Mouse (Mus musculus) midbrain, embryonic 11.5 days (tissue): ENCODE data around the gene Rab27a. TPM values are rescaled to one million over a fixed set of nuclear protein-coding genes. Genes with fewer than 3 reads are reported as not detected.

Experiments used
- ATAC-seq: fragments of 200-750 bp; cut with Nextera tagmentation; 2 replicates; pipeline ENCODE4 v1.8.0; 2017; ENCODE audit warnings: moderate TSS enrichment, moderate library complexity; ENCODE audit not compliant: low FRiP score
- DNase-seq: peaks from one replicate; pipeline ENCODE4 v3.0.0; 2015; ENCODE audit warnings: low spot score; ENCODE audit errors: missing footprints
- H3K27ac ChIP-seq: fragments of 300-500 bp; sonication (generic); 2 replicates; pipeline ENCODE4 v1.5.1; 2014; ENCODE audit warnings: low read depth, low read length
- H3K27me3 ChIP-seq: fragments of 300-500 bp; sonication (generic); 2 replicates; pipeline ENCODE4 v1.6.1; 2014; ENCODE audit warnings: mild to moderate bottlenecking, low read length, moderate library complexity, mixed read lengths; ENCODE audit not compliant: control insufficient read depth, insufficient read depth
- H3K36me3 ChIP-seq: fragments of 300-500 bp; sonication (generic); 2 replicates; pipeline ENCODE4 v1.6.1; 2014; ENCODE audit warnings: mild to moderate bottlenecking, low read length, moderate library complexity, mixed read lengths; ENCODE audit not compliant: control insufficient read depth, insufficient read depth
- H3K4me1 ChIP-seq: fragments of 300-500 bp; sonication (generic); 2 replicates; pipeline ENCODE4 v1.6.1; 2014; ENCODE audit warnings: low read length; ENCODE audit not compliant: control insufficient read depth, insufficient read depth
- H3K4me2 ChIP-seq: fragments of 300-500 bp; sonication (generic); 2 replicates; pipeline ENCODE4 v1.6.1; 2014; ENCODE audit warnings: mild to moderate bottlenecking, moderate library complexity
- H3K4me3 ChIP-seq: fragments of 300-500 bp; sonication (generic); 2 replicates; pipeline ENCODE4 v1.5.1; 2014; ENCODE audit warnings: low read depth, low read length
- H3K9ac ChIP-seq: fragments of 300-500 bp; sonication (generic); 2 replicates; pipeline ENCODE4 v1.6.1; 2014; ENCODE audit warnings: low read length
- H3K9me3 ChIP-seq: fragments of 300-500 bp; sonication (generic); 2 replicates; pipeline ENCODE4 v1.6.1; 2016; ENCODE audit warnings: low read length; ENCODE audit not compliant: control insufficient read depth
- WGBS: fragments of 180-500 bp; shearing (Covaris S2); extraction: QIAGEN DNeasy Blood & Tissue Kit; methylation state at CpG from one replicate; pipeline ENCODE4 v1.1.7; 2014; 5-methylcytosine and 5-hydroxymethylcytosine counted together
- polyA plus RNA-seq: library from polyadenylated mRNA; unstranded; fragments of >200 nt; fragmentation: Nextera tagmentation; extraction: Ambion mirVana; gene quantifications from 2 replicates; pipeline ENCODE4 v1.2.1, GENCODE M21; 2014

Rab27a gene
- polyA plus RNA-seq, 1 experiment from 2014 or later = 0.55 TPM

- H3K36me3 ChIP-seq = no peaks in the 10 kb centered on the region
- no peaks in the 10 kb centered on the region for H3K4me1 ChIP-seq
- H3K4me2 ChIP-seq = no peak overlapping the region
- no peak overlapping the region for H3K4me3 ChIP-seq
- H3K9ac ChIP-seq = no peak overlapping the region
- H3K27me3 ChIP-seq = no peaks in the 10 kb centered on the region
- DNase-seq (peak; percentile 31), ATAC-seq (no peak)
- no peak overlapping the region for H3K27ac ChIP-seq
- 76% methylated on average over 3 of the region's 3 CpGs for WGBS
- H3K9me3 ChIP-seq = no peaks in the 10 kb centered on the region
Measured at GRCm38 (mm10) chr9:73008384-73008783, 36.3 kb upstream of the Rab27a start.

GRCm38 (mm10) chr9:73012629-73013028 lies 32.0 kb upstream of the Rab27a start:
- no peaks in the 10 kb centered on the region for H3K4me1 ChIP-seq
- H3K36me3 ChIP-seq = peaks cover 3% of the 10 kb centered on the region; the same call in 1 of the 2 replicates
- no peaks in the 10 kb centered on the region for H3K27me3 ChIP-seq
- WGBS = 86% methylated on average over 4 of the region's 4 CpGs
- no peaks in the 10 kb centered on the region for H3K9me3 ChIP-seq
- H3K27ac ChIP-seq = no peak overlapping the region
- H3K4me3 ChIP-seq = no peak overlapping the region
- ATAC-seq = no peak
- no peak overlapping the region for H3K4me2 ChIP-seq
- no peak overlapping the region for H3K9ac ChIP-seq
- DNase-seq = no peak

DNA sequence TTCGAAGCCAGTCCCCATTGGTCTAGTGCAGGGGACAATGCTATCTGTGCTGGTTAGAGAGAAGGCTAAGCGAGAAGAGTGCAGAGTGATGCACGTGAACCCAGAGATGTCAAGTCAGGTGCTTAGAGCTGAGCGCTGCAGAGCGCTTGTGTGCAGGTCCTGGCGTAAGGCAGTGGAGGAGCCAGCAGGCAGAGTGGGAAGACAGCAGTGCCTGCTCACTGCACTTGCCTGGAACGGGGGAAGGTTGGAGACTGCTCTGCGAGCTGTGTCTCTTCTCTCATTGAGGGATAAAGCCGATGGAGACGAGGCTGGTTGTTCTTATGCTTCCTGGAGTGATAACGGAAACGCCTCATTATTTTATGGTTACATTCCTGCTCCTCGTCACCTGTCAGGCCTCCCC lies 29.9 kb upstream of the Rab27a start:
- no peaks in the 10 kb centered on the region for H3K27me3 ChIP-seq
- no peak overlapping the region for H3K9ac ChIP-seq
- DNase-seq (peak; percentile 21), ATAC-seq (no peak)
- H3K9me3 ChIP-seq = no peaks in the 10 kb centered on the region
- H3K4me3 ChIP-seq = no peak overlapping the region
- 89% methylated on average over 13 of the region's 13 CpGs for WGBS
- no peaks in the 10 kb centered on the region for H3K4me1 ChIP-seq
- H3K36me3 ChIP-seq = peaks cover 3% of the 10 kb centered on the region
- H3K27ac ChIP-seq = no peak overlapping the region
- no peak overlapping the region for H3K4me2 ChIP-seq

GRCm38 (mm10) chr9:73019841-73020240 lies 24.8 kb upstream of the Rab27a start:
- 91% methylated on average over 10 of the region's 10 CpGs for WGBS
- DNase-seq = peak; percentile 56
- H3K36me3 ChIP-seq = peaks cover 5% of the 10 kb centered on the region
- no peak overlapping the region for H3K27ac ChIP-seq
- ATAC-seq = no peak
- no peak overlapping the region for H3K4me3 ChIP-seq
- H3K27me3 ChIP-seq = no peaks in the 10 kb centered on the region
- no peak overlapping the region for H3K4me2 ChIP-seq
- no peaks in the 10 kb centered on the region for H3K4me1 ChIP-seq
- no peaks in the 10 kb centered on the region for H3K9me3 ChIP-seq
- H3K9ac ChIP-seq = no peak overlapping the region

GRCm38 (mm10) chr9:73020566-73021097 lies 24.0 kb upstream of the Rab27a start:
- 98% methylated on average over 5 of the region's 5 CpGs for WGBS

GRCm38 (mm10) chr9:73025818-73026636 lies 18.6 kb upstream of the Rab27a start:
- H3K4me3 ChIP-seq = no peak overlapping the region
- H3K9me3 ChIP-seq = no peaks in the 10 kb centered on the region
- H3K27ac ChIP-seq = no peak overlapping the region; the same call in 1 of the 2 replicates
- H3K4me1 ChIP-seq = no peaks in the 10 kb centered on the region; the same call in 1 of the 2 replicates
- no peak overlapping the region for H3K9ac ChIP-seq
- WGBS = 19% methylated on average over 16 of the region's 17 CpGs
- no peaks in the 10 kb centered on the region for H3K36me3 ChIP-seq
- H3K4me2 ChIP-seq = peak overlapping the region; percentile 11; the same call in 1 of the 2 replicates
- no peak for DNase-seq
- ATAC-seq = peak; percentile 69
- H3K27me3 ChIP-seq = no peaks in the 10 kb centered on the region

More at GRCm38 (mm10) chr9:73020566-73021097, 24.0 kb upstream of the Rab27a start:
- Histone ChIP-seq H3K4me3 (no peak overlapping the region), H3K4me1 (no peaks in the 10 kb centered on the region), H3K27me3 (no peaks in the 10 kb centered on the region), H3K9ac (no peak overlapping the region), H3K4me2 (no peak overlapping the region), H3K27ac (no peak overlapping the region), H3K36me3 (peaks cover 5% of the 10 kb centered on the region), H3K9me3 (no peaks in the 10 kb centered on the region)
- DNase-seq = no peak
- no peak for ATAC-seq

GRCm38 (mm10) chr9:73030443-73030842 lies 14.2 kb upstream of the Rab27a start:
- H3K9ac ChIP-seq = no peak overlapping the region
- H3K4me1 ChIP-seq = no peaks in the 10 kb centered on the region; the same call in 1 of the 2 replicates
- no peaks in the 10 kb centered on the region for H3K9me3 ChIP-seq
- H3K4me2 ChIP-seq = no peak overlapping the region
- ATAC-seq = no peak
- H3K27me3 ChIP-seq = no peaks in the 10 kb centered on the region
- WGBS = 100% methylated on average over 1 of the region's 1 CpGs
- DNase-seq = no peak
- no peak overlapping the region for H3K4me3 ChIP-seq
- H3K27ac ChIP-seq = no peak overlapping the region
- H3K36me3 ChIP-seq = peaks cover 3% of the 10 kb centered on the region

DNA sequence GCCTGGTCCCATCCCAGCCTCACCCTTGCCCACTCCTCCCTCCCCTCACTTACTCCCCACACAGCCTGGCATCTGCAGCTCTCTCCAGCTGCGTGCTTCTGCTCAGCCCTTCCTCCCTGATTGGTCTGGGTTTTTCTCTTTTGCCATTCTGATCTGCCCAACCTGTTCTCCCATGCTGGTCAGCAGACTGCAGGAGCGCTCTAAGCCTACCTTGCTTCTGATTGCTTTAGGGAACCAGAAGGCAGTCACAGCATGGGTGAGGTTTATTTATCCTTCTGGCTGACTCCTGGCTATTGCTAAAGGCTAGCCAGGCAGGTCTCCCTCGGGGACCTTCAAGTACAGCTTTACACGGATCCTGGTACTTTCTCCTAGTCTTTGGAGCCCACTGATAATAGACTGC lies 13.2 kb upstream of the Rab27a start:
- H3K4me1 ChIP-seq = no peaks in the 10 kb centered on the region
- no peaks in the 10 kb centered on the region for H3K9me3 ChIP-seq
- H3K27ac ChIP-seq = no peak overlapping the region
- no peak overlapping the region for H3K9ac ChIP-seq
- no peak overlapping the region for H3K4me3 ChIP-seq
- no peak overlapping the region for H3K4me2 ChIP-seq
- no peaks in the 10 kb centered on the region for H3K27me3 ChIP-seq
- no peak for ATAC-seq
- no peak for DNase-seq
- WGBS = 72% methylated on average over 4 of the region's 4 CpGs
- H3K36me3 ChIP-seq = peaks cover 3% of the 10 kb centered on the region

DNA sequence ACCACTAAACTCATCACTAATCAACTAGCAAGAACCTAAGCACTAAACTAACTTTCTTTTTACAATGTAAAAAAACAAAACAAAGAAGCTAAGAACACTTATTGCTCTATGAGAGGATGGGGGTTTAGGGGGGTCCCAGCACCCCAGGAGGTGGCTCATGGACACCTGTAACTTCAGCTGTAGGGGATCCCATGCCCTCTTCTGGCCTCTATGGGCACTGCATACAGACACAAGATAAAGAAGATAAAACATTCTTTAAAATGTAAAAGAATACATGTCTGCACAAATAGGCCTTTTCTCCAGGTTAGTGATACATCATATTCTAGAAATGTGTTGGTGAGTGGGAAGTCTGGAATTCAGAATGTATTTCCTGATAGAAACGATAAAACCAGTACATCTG lies 11.2 kb upstream of the Rab27a start:
- Histone ChIP-seq H3K9me3 (no peaks in the 10 kb centered on the region), H3K27ac (no peak overlapping the region), H3K9ac (no peak overlapping the region), H3K36me3 (peaks cover 3% of the 10 kb centered on the region), H3K4me1 (no peaks in the 10 kb centered on the region), H3K27me3 (no peaks in the 10 kb centered on the region), H3K4me3 (no peak overlapping the region), H3K4me2 (no peak overlapping the region)
- DNase-seq (no peak), ATAC-seq (no peak)
- WGBS = 97% methylated on average over 1 of the region's 1 CpGs
